Mouse (Mus musculus): Measurements from ENCODE around the gene Slco3a1.

- TF ChIP-seq CTCF (IDR thresholded peaks at IDR 0.05; ENCODE audit: borderline replicate concordance, insufficient read depth, low read depth, low read length) = no peak
- TF ChIP-seq POLR2A (IDR thresholded peaks at IDR 0.05; ENCODE audit: borderline replicate concordance, insufficient read depth, low read length) = no peak
These were observed 32.3 kb downstream of the Slco3a1 start for GRCm38 (mm10) chr7:74522260-74522659.

Data from cerebellum, adult 2 months (tissue).